Mouse (Mus musculus) neural tube, embryonic 13.5 days (tissue): ENCODE measurements around the gene Vrk3. TPM values are rescaled to one million over a fixed set of nuclear protein-coding genes. Genes with fewer than 3 reads are reported as not detected.
A peak's percentile ranks its signal among the peaks of the same experiment; 100 is the strongest.
"Not testable (repeated sequence)": the region's sequence is repeated elsewhere in the genome, so short reads cannot be mapped to it uniquely, and the experiment has no call there.

Experiments used
- ATAC-seq: fragments of 200-750 bp; cut with Nextera tagmentation; 2 replicates; pipeline ENCODE4 v1.8.0; 2017; ENCODE audit warnings: low read depth, mild to moderate bottlenecking, moderate TSS enrichment, moderate library complexity
- H3K27ac ChIP-seq: fragments of 300-500 bp; sonication (generic); replicated peaks from 2 replicates; pipeline ENCODE4 v1.5.1; 2015; ENCODE audit warnings: moderate library complexity, mild to moderate bottlenecking, inconsistent platforms
- H3K27me3 ChIP-seq: fragments of 300-500 bp; sonication (generic); 2 replicates; pipeline ENCODE4 v1.6.1; 2015; ENCODE audit warnings: mild to moderate bottlenecking, inconsistent platforms
- H3K36me3 ChIP-seq: fragments of 300-500 bp; sonication (generic); 2 replicates; pipeline ENCODE4 v1.6.1; 2015; ENCODE audit warnings: mild to moderate bottlenecking, inconsistent platforms
- H3K4me1 ChIP-seq: fragments of 300-500 bp; sonication (generic); replicated peaks from 2 replicates; pipeline ENCODE4 v1.6.1; 2015; ENCODE audit warnings: inconsistent platforms
- H3K4me2 ChIP-seq: fragments of 300-500 bp; sonication (generic); 2 replicates; pipeline ENCODE4 v1.6.1; 2015; ENCODE audit warnings: inconsistent platforms, mild to moderate bottlenecking, moderate library complexity
- H3K4me3 ChIP-seq: fragments of 300-500 bp; sonication (generic); 2 replicates; pipeline ENCODE4 v1.5.1; 2015; ENCODE audit warnings: mild to moderate bottlenecking, inconsistent platforms
- H3K9ac ChIP-seq: fragments of 300-500 bp; sonication (generic); 2 replicates; pipeline ENCODE4 v1.6.1; 2015; ENCODE audit warnings: moderate library complexity, mild to moderate bottlenecking, inconsistent platforms
- H3K9me3 ChIP-seq: fragments of 300-500 bp; sonication (generic); 2 replicates; pipeline ENCODE4 v1.6.1; 2016; ENCODE audit warnings: inconsistent platforms
- WGBS: fragments of 180-500 bp; shearing (Covaris S2); methylation state at CpG from one replicate; pipeline ENCODE4 v1.1.7; 2015; 5-methylcytosine and 5-hydroxymethylcytosine counted together
- polyA plus RNA-seq: library from polyadenylated mRNA; unstranded; fragments of >200 nt; fragmentation: Nextera tagmentation; extraction: Ambion mirVana; gene quantifications from 2 replicates; pipeline ENCODE4 v1.2.1, GENCODE M21; 2015

Vrk3 gene
- 25.1 and 30.5 TPM in 2 replicates for polyA plus RNA-seq

- Histone ChIP-seq H3K4me1 (peaks cover 28% of the 10 kb centered on the region), H3K27me3 (no peaks in the 10 kb centered on the region), H3K9me3 (no peaks in the 10 kb centered on the region), H3K4me3 (peak within 1 kb of the TSS; percentile 54), H3K36me3 (peaks cover 13% of the 10 kb centered on the region), H3K4me2 (peak within 1 kb of the TSS; percentile 67), H3K9ac (peak within 1 kb of the TSS; percentile 60), H3K27ac (peak within 1 kb of the TSS; percentile 71)
- under 1% methylated on average over 44 of the region's 44 CpGs for WGBS
- ATAC-seq = peak; percentile 97
These were observed at the start of gene Vrk3 for GRCm38 (mm10) chr7:44748101-44749044. Gene Vrk3, plus strand, starts transcription at chr7:44748413.

GRCm38 (mm10) chr7:44701921-44702320, 46.3 kb upstream of the Vrk3 start:
- Histone ChIP-seq H3K4me2 (no peak overlapping the region), H3K9ac (no peak overlapping the region), H3K4me3 (no peak overlapping the region), H3K9me3 (no peaks in the 10 kb centered on the region), H3K27me3 (no peaks in the 10 kb centered on the region; the same call in 1 of the 2 replicates), H3K36me3 (no peaks in the 10 kb centered on the region), H3K4me1 (peaks cover 9% of the 10 kb centered on the region; the same call in 1 of the 2 replicates), H3K27ac (no peak overlapping the region)
- peak; percentile 59 for ATAC-seq
- WGBS = 9% methylated on average over 5 of the region's 6 CpGs

- Histone ChIP-seq H3K9me3 (no peaks in the 10 kb centered on the region), H3K4me3 (no peak overlapping the region), H3K9ac (no peak overlapping the region), H3K36me3 (no peaks in the 10 kb centered on the region), H3K27me3 (no peaks in the 10 kb centered on the region), H3K4me1 (no peaks in the 10 kb centered on the region), H3K4me2 (no peak overlapping the region), H3K27ac (no peak overlapping the region)
- no peak for ATAC-seq
- 83% methylated on average over 8 of the region's 8 CpGs for WGBS
These were observed 45.2 kb upstream of the Vrk3 start for GRCm38 (mm10) chr7:44702985-44703384.

- Histone ChIP-seq H3K4me1 (no peaks in the 10 kb centered on the region), H3K4me2 (no peak overlapping the region), H3K27ac (no peak overlapping the region), H3K9me3 (no peaks in the 10 kb centered on the region), H3K4me3 (no peak overlapping the region), H3K36me3 (no peaks in the 10 kb centered on the region), H3K27me3 (no peaks in the 10 kb centered on the region), H3K9ac (no peak overlapping the region)
- ATAC-seq = no peak
- 60% methylated on average over 3 of the region's 3 CpGs for WGBS
These were observed 43.9 kb upstream of the Vrk3 start for GRCm38 (mm10) chr7:44704363-44704762.

GRCm38 (mm10) chr7:44705086-44705485, 43.1 kb upstream of the Vrk3 start:
- no peaks in the 10 kb centered on the region; the same call in 1 of the 2 replicates for H3K9me3 ChIP-seq
- no peak for ATAC-seq
- 94% methylated on average over 4 of the region's 4 CpGs for WGBS

GRCm38 (mm10) chr7:44706322-44706721, 41.9 kb upstream of the Vrk3 start:
- H3K27me3 ChIP-seq = no peaks in the 10 kb centered on the region
- H3K9me3 ChIP-seq = no peaks in the 10 kb centered on the region; the same call in 1 of the 2 replicates
- no peak overlapping the region for H3K27ac ChIP-seq
- ATAC-seq = no peak
- no peaks in the 10 kb centered on the region for H3K4me1 ChIP-seq
- H3K9ac ChIP-seq = no peak overlapping the region
- H3K36me3 ChIP-seq = no peaks in the 10 kb centered on the region
- no peak overlapping the region for H3K4me3 ChIP-seq
- H3K4me2 ChIP-seq = no peak overlapping the region

More at GRCm38 (mm10) chr7:44705086-44705485, 43.1 kb upstream of the Vrk3 start:
- H3K4me3 ChIP-seq = no peak overlapping the region
- H3K36me3 ChIP-seq = no peaks in the 10 kb centered on the region
- H3K4me1 ChIP-seq = no peaks in the 10 kb centered on the region
- no peak overlapping the region for H3K9ac ChIP-seq
- no peak overlapping the region for H3K27ac ChIP-seq
- H3K4me2 ChIP-seq = no peak overlapping the region
- H3K27me3 ChIP-seq = no peaks in the 10 kb centered on the region

GRCm38 (mm10) chr7:44707169-44707675, 41.0 kb upstream of the Vrk3 start:
- no peaks in the 10 kb centered on the region for H3K27me3 ChIP-seq
- WGBS = 90% methylated on average over 5 of the region's 5 CpGs
- no peak for ATAC-seq
- H3K4me3 ChIP-seq = no peak overlapping the region
- H3K36me3 ChIP-seq = no peaks in the 10 kb centered on the region
- H3K9ac ChIP-seq = no peak overlapping the region
- H3K27ac ChIP-seq = no peak overlapping the region
- no peaks in the 10 kb centered on the region for H3K4me1 ChIP-seq
- no peak overlapping the region for H3K4me2 ChIP-seq
- H3K9me3 ChIP-seq = no peaks in the 10 kb centered on the region; the same call in 1 of the 2 replicates

GRCm38 (mm10) chr7:44708093-44708492, 40.1 kb upstream of the Vrk3 start:
- not testable (repeated sequence) for ATAC-seq, H3K27me3 ChIP-seq, H3K4me3 ChIP-seq, H3K27ac ChIP-seq, H3K9me3 ChIP-seq, H3K36me3 ChIP-seq, H3K9ac ChIP-seq, H3K4me2 ChIP-seq, H3K4me1 ChIP-seq
- 89% methylated on average over 6 of the region's 6 CpGs for WGBS

GRCm38 (mm10) chr7:44708574-44708973, 39.6 kb upstream of the Vrk3 start, which contains the start of gene Izumo2:
Gene Izumo2, plus strand, starts transcription at chr7:44708742.
- Histone ChIP-seq H3K4me3 (no peak within 1 kb of the TSS), H3K27ac (no peak within 1 kb of the TSS), H3K9me3 (no peaks in the 10 kb centered on the region; the same call in 1 of the 2 replicates), H3K4me1 (no peaks in the 10 kb centered on the region), H3K36me3 (no peaks in the 10 kb centered on the region), H3K4me2 (no peak within 1 kb of the TSS), H3K27me3 (no peaks in the 10 kb centered on the region), H3K9ac (no peak within 1 kb of the TSS)
- no peak for ATAC-seq
- WGBS = 69% methylated on average over 14 of the region's 14 CpGs

- Histone ChIP-seq H3K4me2 (no peak overlapping the region), H3K4me3 (no peak overlapping the region), H3K27me3 (no peaks in the 10 kb centered on the region), H3K36me3 (no peaks in the 10 kb centered on the region), H3K9ac (no peak overlapping the region), H3K4me1 (no peaks in the 10 kb centered on the region), H3K9me3 (no peaks in the 10 kb centered on the region; the same call in 1 of the 2 replicates), H3K27ac (no peak overlapping the region)
- WGBS = 88% methylated on average over 5 of the region's 5 CpGs
- no peak for ATAC-seq
These were observed 38.3 kb upstream of the Vrk3 start for GRCm38 (mm10) chr7:44709881-44710280.

GRCm38 (mm10) chr7:44722058-44722457, 26.2 kb upstream of the Vrk3 start:
- 91% methylated on average over 5 of the region's 5 CpGs for WGBS
- H3K4me3 ChIP-seq = no peak overlapping the region
- no peak overlapping the region for H3K4me2 ChIP-seq
- no peak overlapping the region for H3K9ac ChIP-seq
- H3K27me3 ChIP-seq = no peaks in the 10 kb centered on the region
- no peaks in the 10 kb centered on the region for H3K9me3 ChIP-seq
- no peak overlapping the region for H3K27ac ChIP-seq
- no peaks in the 10 kb centered on the region for H3K36me3 ChIP-seq
- no peak for ATAC-seq
- no peaks in the 10 kb centered on the region for H3K4me1 ChIP-seq

- Histone ChIP-seq H3K9me3 (no peaks in the 10 kb centered on the region), H3K4me2 (no peak overlapping the region), H3K27ac (no peak overlapping the region), H3K27me3 (no peaks in the 10 kb centered on the region), H3K9ac (no peak overlapping the region), H3K4me1 (no peaks in the 10 kb centered on the region), H3K36me3 (no peaks in the 10 kb centered on the region), H3K4me3 (no peak overlapping the region)
- 29% methylated on average over 7 of the region's 7 CpGs for WGBS
- ATAC-seq = no peak
These were observed 23.9 kb upstream of the Vrk3 start for GRCm38 (mm10) chr7:44724316-44724715.
